Mouse (Mus musculus) liver, adult 2 months (tissue): ENCODE measurements around the gene Slc5a8.

ENCODE experiments used
- CTCF ChIP-seq: fragments of 200-500 bp; IDR thresholded peaks from 2 replicates; pipeline ENCODE4 v1.5.1; 2011; ENCODE audit warnings: low read depth, low read length, control low read depth
- POLR2A ChIP-seq: fragments of 200-500 bp; IDR thresholded peaks from 2 replicates; pipeline ENCODE4 v1.6.1; 2011; ENCODE audit warnings: low read length, control low read depth; ENCODE audit not compliant: insufficient read depth; ENCODE audit errors: extremely low read depth

DNA sequence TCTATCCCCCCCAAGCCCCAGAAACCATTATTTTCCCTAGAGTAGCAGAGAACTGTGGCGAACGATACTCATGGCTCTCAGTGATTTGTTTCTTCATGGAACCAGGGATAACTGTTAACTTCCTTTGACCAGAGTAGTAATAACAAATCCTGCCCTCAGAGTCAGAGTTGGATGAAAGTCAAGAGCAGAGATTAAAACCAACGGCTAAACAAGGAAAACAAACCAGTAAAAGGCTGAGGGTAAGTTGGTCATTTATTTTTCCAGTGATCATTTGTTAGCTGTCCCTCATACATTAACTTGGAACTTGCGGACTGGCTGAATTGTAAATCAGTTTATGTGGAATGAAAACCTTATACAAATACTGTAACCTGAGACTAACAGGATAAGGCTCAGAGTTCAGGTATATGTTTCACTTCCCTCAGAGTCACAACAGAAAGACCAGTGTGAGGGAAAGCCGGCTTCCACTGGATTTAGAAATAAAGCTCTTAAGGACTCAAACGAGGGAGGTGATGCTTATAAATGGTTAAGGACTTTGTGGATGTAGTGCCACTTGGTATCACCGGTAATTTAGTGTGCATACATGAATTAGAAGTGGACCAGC is 36.8 kb upstream of the Slc5a8 start:
- no peak for TF ChIP-seq CTCF
- TF ChIP-seq POLR2A, result no peak
